Mouse (Mus musculus) liver, adult 2 months (tissue): Measurements from ENCODE around the gene Mindy4b-ps.

ENCODE experiments used
- CTCF ChIP-seq: fragments of 200-500 bp; IDR thresholded peaks from 2 replicates; pipeline ENCODE4 v1.5.1; 2011; ENCODE audit warnings: low read depth, low read length, control low read depth
- POLR2A ChIP-seq: fragments of 200-500 bp; IDR thresholded peaks from 2 replicates; pipeline ENCODE4 v1.6.1; 2011; ENCODE audit warnings: low read length, control low read depth; ENCODE audit not compliant: insufficient read depth; ENCODE audit errors: extremely low read depth

DNA sequence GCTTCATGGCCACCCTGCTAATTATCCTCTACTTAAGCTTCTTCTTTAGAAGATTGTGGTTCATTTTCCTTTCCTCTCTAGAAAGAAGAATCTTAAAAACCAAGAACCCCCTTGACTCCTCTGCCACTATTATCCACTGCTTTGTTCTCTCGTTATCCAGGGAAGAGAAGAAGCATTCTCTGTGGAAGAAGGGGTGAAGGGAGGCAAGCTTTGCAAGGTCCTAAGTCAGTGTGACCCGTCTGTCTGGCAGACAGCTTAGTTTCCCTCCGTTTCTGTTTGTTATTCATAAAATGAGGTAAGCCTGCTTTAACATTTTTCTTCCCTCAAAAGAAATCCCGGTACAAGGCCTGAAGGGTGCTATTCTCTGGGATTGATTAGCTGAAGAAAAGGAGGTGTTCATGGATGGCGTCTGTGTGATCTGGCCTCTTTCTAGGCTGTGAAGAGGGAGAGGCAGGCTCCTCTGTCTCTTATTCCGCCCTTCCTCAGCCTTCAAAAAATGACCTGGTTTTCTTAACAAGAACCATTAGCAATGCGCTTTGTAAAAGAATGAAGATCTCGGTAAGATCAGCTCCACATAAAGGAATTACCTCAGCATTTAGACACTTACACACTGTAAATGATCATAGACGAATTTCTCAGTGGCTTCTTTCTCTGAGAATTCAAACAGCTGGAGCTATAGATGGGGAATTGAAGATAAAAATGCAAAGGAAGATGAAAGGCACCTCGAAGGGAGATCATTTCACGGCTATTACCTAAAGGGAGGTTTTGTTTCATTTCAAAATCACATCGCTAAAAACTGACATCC, 12.8 kb downstream of the Mindy4b-ps start:
- TF ChIP-seq CTCF (no peak), POLR2A (no peak)
